Mouse (Mus musculus) A20 (cell line): ENCODE results near the gene Nxpe5.

Source experiments
- DNase-seq: peaks from one replicate; pipeline ENCODE4 v3.0.0-alpha.2; 2011; ENCODE audit warnings: low read depth, low spot score

The Nxpe5 gene

DNA sequence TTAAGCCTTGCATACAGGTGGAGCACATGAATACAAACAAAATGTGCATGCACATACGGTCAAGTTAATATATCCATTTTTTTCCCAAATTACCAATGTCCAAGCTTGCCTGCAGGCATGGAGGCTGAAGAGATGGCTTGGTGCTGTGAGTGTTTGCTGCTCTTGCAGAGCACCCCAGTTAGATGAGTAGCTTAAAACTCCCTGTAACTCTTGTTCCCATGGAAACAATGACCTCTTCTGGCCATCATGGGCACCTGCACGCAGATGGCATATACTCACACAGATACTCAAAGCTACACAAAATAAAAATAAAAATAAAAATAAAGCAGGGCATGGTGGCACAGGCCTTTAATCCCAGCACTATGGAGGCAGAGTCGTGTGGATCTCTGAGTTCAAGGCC, 27.4 kb downstream of the Nxpe5 start:
- no peak for DNase-seq

- peak; percentile 97 for DNase-seq
Measured at GRCm38 (mm10) chr5:138255353-138256093, 29.8 kb downstream of the Nxpe5 start, which contains the start of gene Lamtor4. Gene Lamtor4 (plus strand): TSS chr5:138255482.

GRCm38 (mm10) chr5:138256094-138256467, 30.4 kb downstream of the Nxpe5 start:
- DNase-seq: no peak

GRCm38 (mm10) chr5:138256966-138257584, 31.4 kb downstream of the Nxpe5 start:
- peak; percentile 35 for DNase-seq

DNA sequence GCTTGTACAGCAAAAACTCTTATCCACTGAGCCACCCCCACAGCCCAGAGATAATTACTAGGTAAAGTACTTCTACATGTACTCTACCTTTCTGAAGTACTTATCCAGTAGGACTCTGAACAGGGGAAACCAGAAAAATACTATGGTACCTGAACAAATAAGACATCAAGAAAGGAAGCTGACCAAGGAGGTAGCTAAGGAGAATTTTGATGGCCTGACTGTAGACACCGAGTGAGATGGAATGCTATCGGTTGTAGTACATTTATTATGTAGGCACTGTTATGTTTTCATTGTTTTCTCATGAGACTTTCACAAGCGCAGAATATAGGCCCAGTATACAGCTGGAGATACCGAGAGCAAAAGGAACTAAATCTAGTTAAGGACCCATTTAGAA, 31.9 kb downstream of the Nxpe5 start:
- DNase-seq: no peak

GRCm38 (mm10) chr5:138258078-138258477, 32.4 kb downstream of the Nxpe5 start:
- no peak for DNase-seq

DNA sequence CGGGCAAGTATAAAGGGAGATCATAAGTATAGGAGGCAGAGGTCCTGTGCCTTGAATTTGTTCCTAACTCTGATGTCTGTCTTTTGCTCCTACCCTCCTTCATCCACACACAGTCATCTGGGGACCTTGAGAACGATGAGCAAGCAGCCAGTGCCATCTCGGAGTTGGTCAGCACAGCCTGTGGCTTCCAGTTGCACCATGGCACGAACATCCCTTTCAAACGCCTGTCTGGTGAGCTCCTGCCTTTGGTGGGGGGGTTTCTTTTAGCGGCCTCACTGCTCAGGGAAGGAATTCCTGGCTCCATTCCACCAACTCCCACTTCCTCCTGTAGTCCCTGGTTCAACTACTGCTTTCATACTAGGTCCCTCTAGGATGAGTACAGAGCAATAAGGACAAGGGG, 32.8 kb downstream of the Nxpe5 start:
- DNase-seq: no peak

GRCm38 (mm10) chr5:138258993-138259392, 33.3 kb downstream of the Nxpe5 start:
- DNase-seq: no peak

GRCm38 (mm10) chr5:138260051-138260450, 34.4 kb downstream of the Nxpe5 start:
- no peak for DNase-seq

- DNase-seq: no peak
Measured at GRCm38 (mm10) chr5:138260834-138261233, 35.1 kb downstream of the Nxpe5 start.

GRCm38 (mm10) chr5:138262001-138262400, 36.3 kb downstream of the Nxpe5 start:
- no peak for DNase-seq

- no peak for DNase-seq
Measured at GRCm38 (mm10) chr5:138262582-138263240, 37.0 kb downstream of the Nxpe5 start.

GRCm38 (mm10) chr5:138263260-138264206, 37.8 kb downstream of the Nxpe5 start, which contains the start of gene BC037034:
Gene BC037034 (minus strand): TSS chr5:138264033.
- peak; percentile 95 for DNase-seq

- no peak for DNase-seq
Measured at GRCm38 (mm10) chr5:138264207-138264578, 38.5 kb downstream of the Nxpe5 start.

DNA sequence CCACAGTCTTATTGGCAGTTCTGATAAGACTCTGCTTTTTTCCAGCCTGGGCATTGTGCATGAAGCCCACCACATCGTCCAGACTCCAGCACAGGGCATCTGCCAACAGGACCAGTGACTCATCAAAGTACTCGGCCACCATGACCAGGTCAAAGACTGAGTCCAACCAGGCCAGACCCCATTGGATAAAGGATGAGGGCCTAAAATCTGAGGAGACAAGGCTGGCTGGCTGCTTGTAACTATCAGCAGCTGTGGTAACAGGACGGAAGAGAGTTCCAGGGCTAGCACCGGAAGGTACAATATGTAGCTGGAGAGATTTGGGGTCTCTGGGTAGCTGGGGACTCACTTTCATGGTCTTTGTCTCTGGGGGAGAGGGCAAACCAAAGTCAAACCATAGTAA, 40.0 kb downstream of the Nxpe5 start:
- no peak for DNase-seq

DNA sequence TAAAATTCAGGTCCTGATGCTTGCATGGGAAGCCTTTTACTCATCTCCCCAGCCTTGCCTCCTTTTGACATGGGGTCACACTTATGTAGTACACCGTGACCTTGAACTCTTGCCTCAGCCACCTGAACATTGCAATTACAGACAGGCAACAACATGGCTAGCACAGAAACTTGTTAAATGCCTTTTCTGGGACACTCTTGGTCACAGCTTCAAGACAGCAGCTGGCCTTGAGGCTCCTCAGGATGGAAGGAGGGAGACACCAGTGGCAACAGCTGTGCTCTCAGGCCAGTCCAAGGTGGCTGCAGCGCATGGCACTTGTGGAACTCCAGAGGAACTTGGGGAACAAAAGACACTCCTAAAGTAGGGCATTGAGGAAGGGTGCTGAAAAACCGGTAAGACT, 41.4 kb downstream of the Nxpe5 start:
- no peak for DNase-seq

DNA sequence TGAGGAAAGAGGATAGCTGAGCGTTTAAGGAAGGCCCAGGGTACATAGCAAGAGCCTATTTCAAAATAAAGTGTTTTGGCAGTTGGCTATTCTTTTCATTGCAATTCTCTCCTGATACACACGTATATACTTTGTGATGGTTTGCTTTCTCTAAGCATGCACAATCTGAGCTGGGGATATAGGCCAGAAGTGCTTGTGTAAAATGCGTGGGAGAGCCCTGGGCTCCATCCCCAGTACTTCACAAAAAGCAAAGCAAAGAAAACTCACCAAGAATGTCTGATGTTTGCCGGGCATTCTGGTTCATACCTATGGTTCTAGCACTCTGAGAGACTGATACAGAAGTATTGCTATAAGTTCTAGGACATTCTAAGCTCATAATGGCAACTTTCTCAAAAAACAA, 43.3 kb downstream of the Nxpe5 start:
- no peak for DNase-seq

DNA sequence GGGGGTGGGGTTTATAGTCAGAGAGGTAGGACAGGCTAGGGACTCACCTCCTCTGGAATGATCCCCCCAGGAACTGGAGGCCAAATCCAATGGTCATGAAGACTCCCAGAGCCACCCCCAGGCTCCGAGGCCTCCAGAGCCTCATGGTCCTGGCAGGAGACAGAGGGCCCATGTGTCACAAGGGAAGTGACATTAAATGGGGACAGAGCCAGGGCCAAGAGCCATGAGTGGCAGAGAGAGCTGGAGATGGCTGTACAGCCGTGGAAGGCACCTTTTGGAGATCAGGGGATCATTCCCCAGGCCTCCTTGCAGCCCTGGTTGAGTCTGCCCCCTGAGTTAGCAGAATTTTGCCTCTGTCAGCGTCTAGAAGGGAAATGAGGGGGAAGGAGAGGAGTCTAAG, 45.5 kb downstream of the Nxpe5 start:
- no peak for DNase-seq

- DNase-seq: no peak
Measured at GRCm38 (mm10) chr5:138272409-138272923, 46.8 kb downstream of the Nxpe5 start, which contains the start of gene Gal3st4. Gene Gal3st4 (minus strand): TSS chr5:138272840.

DNA sequence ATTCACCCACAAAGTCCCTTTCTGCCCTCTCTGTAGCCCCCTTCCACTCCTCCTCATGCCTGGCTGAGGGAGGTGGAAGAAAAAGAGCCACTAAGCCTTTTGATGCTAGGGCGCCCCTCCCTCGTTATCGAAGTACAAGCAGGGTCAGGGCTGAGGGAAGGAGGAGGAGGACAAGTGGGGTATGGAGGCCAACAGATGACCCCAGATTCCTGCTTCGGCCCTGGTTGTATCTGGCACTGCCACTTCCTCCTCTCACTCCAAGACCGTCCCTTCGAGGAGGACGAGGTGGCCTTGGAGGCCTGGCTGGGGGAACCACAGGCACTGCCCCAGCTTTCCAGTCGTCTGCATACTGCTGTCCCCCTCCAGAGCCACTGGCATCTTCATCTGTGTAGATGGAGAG, 48.5 kb downstream of the Nxpe5 start:
- DNase-seq: no peak
